Mouse (Mus musculus) MEL (cell line): ENCODE data around the gene Ankrd34a.
A peak's percentile ranks its signal among the peaks of the same experiment; 100 is the strongest.

ENCODE experiments used
- EP300 ChIP-seq, 2 experiments: IDR thresholded peaks; 2 replicates each; pipeline ENCODE4 v1.6.1; 2011; ENCODE audit warnings: improper control_type of control experiment in 2 of 2, low read length in 2 of 2, low read depth in 1 of 2, mild to moderate bottlenecking in 1 of 2
- GATA1 ChIP-seq: IDR thresholded peaks from 2 replicates; pipeline ENCODE4 v1.6.1; 2011; ENCODE audit warnings: low read depth, low read length, improper control_type of control experiment
- MAX ChIP-seq: IDR thresholded peaks from 2 replicates; pipeline ENCODE4 v1.6.1; 2011; ENCODE audit warnings: low read length, improper control_type of control experiment
- NELFE ChIP-seq: IDR thresholded peaks from 2 replicates; pipeline ENCODE4 v1.6.1; 2011; ENCODE audit warnings: low read depth, low read length, improper control_type of control experiment
- SIN3A ChIP-seq: IDR thresholded peaks from 2 replicates; pipeline ENCODE4 v1.6.1; 2012; ENCODE audit warnings: low read length, improper control_type of control experiment, inconsistent platforms
- USF2 ChIP-seq, 2 experiments: IDR thresholded peaks; 2 replicates each; pipeline ENCODE4 v1.6.1; 2011 to 2012; ENCODE audit warnings: improper control_type of control experiment in 2 of 2, low read length in 2 of 2, borderline replicate concordance in 1 of 2, inconsistent platforms in 1 of 2, low read depth in 1 of 2, mild to moderate bottlenecking in 1 of 2; ENCODE audit not compliant: insufficient read depth in 1 of 2
- ZKSCAN1 ChIP-seq: IDR thresholded peaks from 2 replicates; pipeline ENCODE4 v1.6.1; 2012; ENCODE audit warnings: low read depth, mild to moderate bottlenecking, inconsistent platforms, low read length, improper control_type of control experiment, moderate library complexity

DNA sequence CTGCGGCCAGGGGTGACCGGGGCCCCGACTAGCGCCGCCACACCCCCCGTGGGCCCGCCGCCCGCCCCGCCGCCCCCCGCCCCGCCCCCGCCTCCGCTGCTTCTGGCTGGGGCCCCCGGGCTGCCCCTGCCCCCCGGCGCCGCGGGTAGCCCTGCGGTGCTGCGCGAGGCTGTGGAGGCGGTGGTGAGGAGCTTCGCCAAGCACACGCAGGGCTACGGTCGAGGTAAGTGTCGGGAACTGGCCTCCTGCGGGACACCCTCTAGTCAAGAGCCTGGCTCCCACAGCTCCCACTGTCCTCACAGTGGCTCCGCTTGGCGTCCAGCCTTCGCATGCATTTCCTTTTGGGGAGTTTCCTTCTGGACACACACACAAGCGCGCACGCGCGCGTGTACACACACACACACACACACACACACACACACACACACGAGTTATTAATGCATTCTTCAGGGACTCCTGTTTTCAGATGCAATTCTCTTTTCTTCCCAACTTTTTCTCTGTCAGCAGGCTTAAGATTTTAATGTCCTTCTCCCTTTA is 4.9 kb downstream of the Ankrd34a start:
- TF ChIP-seq USF2 (IDR thresholded peaks at IDR 0.05; ENCODE audit: borderline replicate concordance in 1 of 2, insufficient read depth in 1 of 2, low read depth in 1 of 2, low read length in 2 of 2) (no peak), MAX (peak; percentile 43), GATA1 (no peak), ZKSCAN1 (no peak), EP300 (IDR thresholded peaks at IDR 0.05; ENCODE audit: low read depth in 1 of 2, low read length in 2 of 2) (peak in 1 of 2 experiments; percentile 35; a peak in 1 of 4 replicates), SIN3A (peak; percentile 68), NELFE (peak; percentile 56; the same call in 1 of the 2 replicates)
